Mouse (Mus musculus): ENCODE measurements around the gene Col5a3. TPM values are rescaled to one million over a fixed set of nuclear protein-coding genes. Genes with fewer than 3 reads are reported as not detected.

Col5a3 gene
- polyA plus RNA-seq, 1 experiment from 2014 or later: 0.06 TPM

DNA sequence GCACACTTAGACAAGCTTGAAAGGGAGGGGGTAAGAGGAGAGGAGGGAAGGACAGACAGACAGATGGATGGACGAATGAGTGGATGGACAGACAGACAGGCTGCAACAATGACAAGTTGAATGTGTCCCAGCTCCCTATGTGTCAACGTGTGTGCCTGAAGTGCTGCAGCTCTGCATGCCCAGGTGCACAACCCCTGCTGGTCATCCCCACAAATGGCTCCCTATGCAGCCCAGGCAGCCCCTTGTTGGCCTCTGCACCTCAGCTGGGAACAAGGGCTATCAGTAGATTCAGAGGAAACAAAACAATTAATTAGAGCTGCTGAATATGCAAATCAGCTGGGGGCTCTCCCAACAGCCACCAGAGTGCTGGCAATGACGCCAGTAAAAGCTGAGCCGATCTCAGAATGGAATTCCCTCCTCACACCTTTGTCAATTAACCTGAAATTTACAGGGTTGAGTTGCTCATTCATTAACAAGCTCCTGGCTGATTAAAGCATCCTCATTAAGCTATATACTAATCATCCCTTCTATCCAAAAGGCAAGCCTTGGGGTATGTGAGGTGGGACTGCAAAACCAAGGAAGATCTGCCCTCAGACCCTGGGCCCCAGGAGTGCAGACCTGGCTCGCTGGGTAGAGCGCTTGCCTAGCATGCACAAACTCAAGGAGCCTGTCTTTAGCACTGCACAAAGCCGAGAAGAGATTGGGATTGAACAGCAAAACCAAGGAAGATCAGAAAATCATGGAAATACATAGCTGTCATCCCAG, 52.5 kb downstream of the Col5a3 start:
- Histone ChIP-seq H3K9me3 (replicated peaks) (no peaks in the 10 kb centered on the region), H3K36me3 (no peaks in the 10 kb centered on the region), H3K27me3 (replicated peaks) (0 out of 2 replicates have a peak, but pooled peaks cover 8% of the 10 kb centered on the region), H3K4me3 (no peak overlapping the region), H3K9ac (no peak overlapping the region), H3K4me2 (no peak overlapping the region), H3K4me1 (replicated peaks) (no peaks in the 10 kb centered on the region), H3K27ac (ENCODE audit: poor library complexity, severe bottlenecking) (no peak overlapping the region)
- 37% methylated on average over 7 of the region's 7 CpGs for WGBS
- ATAC-seq (ENCODE audit: insufficient number of reproducible peaks, low FRiP score): no peak

DNA sequence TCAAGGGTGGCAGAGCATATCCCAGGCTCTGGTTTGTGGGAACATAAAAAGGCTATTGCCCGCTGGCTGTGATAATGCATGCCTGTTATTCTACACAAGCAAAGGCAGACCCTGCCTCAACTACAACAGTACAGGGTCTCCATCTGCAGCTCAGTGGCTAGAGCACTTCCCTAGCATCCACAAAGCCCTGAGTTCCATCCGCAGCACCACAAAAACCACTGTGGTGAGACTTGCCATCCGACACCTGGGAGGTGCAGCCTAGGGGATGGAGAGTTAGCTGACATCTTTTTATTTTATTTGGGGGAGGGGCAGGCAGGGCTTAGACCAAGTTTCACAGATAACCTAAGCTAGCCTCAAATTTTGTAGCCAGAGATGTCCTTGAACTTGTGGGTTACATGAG, 53.5 kb downstream of the Col5a3 start:
- ATAC-seq (ENCODE audit: insufficient number of reproducible peaks, low FRiP score): no peak
- H3K36me3 ChIP-seq: no peaks in the 10 kb centered on the region
- 0 out of 2 replicates have a peak, but pooled peaks cover 8% of the 10 kb centered on the region for H3K27me3 ChIP-seq (replicated peaks)
- H3K4me3 ChIP-seq: no peak overlapping the region
- H3K27ac ChIP-seq (ENCODE audit: poor library complexity, severe bottlenecking): no peak overlapping the region
- no peak overlapping the region for H3K4me2 ChIP-seq
- 67% methylated on average over 3 of the region's 3 CpGs for WGBS
- no peaks in the 10 kb centered on the region for H3K9me3 ChIP-seq (replicated peaks)
- no peaks in the 10 kb centered on the region for H3K4me1 ChIP-seq (replicated peaks)
- H3K9ac ChIP-seq: no peak overlapping the region

DNA sequence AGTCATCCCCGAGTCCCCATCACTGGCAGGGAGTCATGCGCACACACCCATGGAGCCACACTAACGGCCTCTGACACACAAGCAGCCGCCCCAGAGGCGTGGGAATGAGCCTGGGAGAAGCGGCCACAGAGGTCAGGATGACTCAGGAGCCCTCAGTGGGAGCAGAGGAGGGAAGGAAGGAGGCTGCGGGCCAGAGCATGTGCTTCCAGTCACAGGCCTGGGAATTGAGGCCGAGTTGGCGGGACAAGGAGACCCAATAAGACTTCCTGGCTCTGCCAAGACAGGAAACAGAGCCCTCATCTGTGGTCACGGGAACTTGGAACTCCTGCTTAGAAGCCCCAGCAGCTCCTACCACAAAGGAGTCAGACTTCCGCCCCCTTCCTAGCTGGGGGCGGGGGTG, 54.1 kb downstream of the Col5a3 start:
- peak; percentile 53; the same call in 1 of the 2 replicates for ATAC-seq (ENCODE audit: insufficient number of reproducible peaks, low FRiP score)
- H3K9me3 ChIP-seq (replicated peaks): no peaks in the 10 kb centered on the region
- no peak overlapping the region for H3K9ac ChIP-seq
- no peaks in the 10 kb centered on the region for H3K36me3 ChIP-seq
- WGBS: 41% methylated on average over 12 of the region's 12 CpGs
- no peaks in the 10 kb centered on the region for H3K4me1 ChIP-seq (replicated peaks)
- H3K4me3 ChIP-seq: no peak overlapping the region
- H3K4me2 ChIP-seq: no peak overlapping the region
- no peak overlapping the region for H3K27ac ChIP-seq (ENCODE audit: poor library complexity, severe bottlenecking)
- H3K27me3 ChIP-seq (replicated peaks): 0 out of 2 replicates have a peak, but pooled peaks cover 8% of the 10 kb centered on the region

DNA sequence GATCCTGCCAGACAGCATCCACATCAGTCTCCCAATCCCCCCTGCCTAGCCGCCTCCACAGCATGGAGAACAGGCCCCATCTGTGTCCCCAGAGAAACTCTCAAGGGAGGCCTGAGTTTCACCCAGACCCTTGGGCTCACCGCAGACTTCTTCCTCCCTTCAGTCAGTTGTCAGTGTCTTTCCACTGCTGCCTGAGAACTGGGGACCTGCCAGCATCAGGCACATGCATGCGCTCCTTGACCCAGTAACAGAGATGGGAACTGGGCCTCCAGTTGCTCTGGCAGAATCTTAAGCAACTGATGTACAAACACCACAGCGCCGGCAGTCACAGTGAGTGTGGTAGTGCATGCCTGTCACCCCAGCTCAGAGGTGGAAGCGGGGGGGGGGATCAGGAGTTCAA, 56.0 kb downstream of the Col5a3 start:
- 81% methylated on average over 6 of the region's 6 CpGs for WGBS
- H3K4me1 ChIP-seq (replicated peaks): no peaks in the 10 kb centered on the region
- H3K36me3 ChIP-seq: no peaks in the 10 kb centered on the region
- H3K9ac ChIP-seq: no peak overlapping the region
- 0 out of 2 replicates have a peak, but pooled peaks cover 8% of the 10 kb centered on the region for H3K27me3 ChIP-seq (replicated peaks)
- no peak for ATAC-seq (ENCODE audit: insufficient number of reproducible peaks, low FRiP score)
- H3K4me2 ChIP-seq: no peak overlapping the region
- no peak overlapping the region for H3K27ac ChIP-seq (ENCODE audit: poor library complexity, severe bottlenecking)
- no peak overlapping the region for H3K4me3 ChIP-seq
- no peaks in the 10 kb centered on the region for H3K9me3 ChIP-seq (replicated peaks)

DNA sequence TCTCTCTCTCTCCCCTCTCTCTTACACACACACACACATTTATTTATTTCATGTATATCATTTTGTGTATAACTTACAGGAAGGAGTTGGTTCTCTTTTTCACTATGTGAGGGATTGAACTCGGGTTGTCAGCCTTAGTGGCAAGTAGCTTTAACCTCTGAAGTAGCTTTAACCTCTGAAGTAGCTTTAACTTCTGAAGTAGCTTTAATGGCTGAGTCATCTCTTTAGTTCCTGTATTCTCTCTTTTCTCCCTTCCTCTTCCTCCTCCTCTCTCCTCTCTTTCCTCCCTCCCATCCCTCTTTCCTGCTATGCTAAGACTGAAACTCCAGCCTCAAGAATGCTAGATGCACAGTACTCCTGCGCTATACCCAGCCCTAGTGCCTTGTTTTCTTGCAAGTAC, 56.6 kb downstream of the Col5a3 start:
- 82% methylated on average over 2 of the region's 2 CpGs for WGBS
- Histone ChIP-seq H3K27ac (ENCODE audit: poor library complexity, severe bottlenecking) (no peak overlapping the region), H3K9me3 (replicated peaks) (no peaks in the 10 kb centered on the region), H3K4me2 (no peak overlapping the region), H3K9ac (no peak overlapping the region), H3K27me3 (replicated peaks) (0 out of 2 replicates have a peak, but pooled peaks cover 8% of the 10 kb centered on the region), H3K4me3 (no peak overlapping the region), H3K4me1 (replicated peaks) (no peaks in the 10 kb centered on the region), H3K36me3 (no peaks in the 10 kb centered on the region)
- no peak for ATAC-seq (ENCODE audit: insufficient number of reproducible peaks, low FRiP score)

DNA sequence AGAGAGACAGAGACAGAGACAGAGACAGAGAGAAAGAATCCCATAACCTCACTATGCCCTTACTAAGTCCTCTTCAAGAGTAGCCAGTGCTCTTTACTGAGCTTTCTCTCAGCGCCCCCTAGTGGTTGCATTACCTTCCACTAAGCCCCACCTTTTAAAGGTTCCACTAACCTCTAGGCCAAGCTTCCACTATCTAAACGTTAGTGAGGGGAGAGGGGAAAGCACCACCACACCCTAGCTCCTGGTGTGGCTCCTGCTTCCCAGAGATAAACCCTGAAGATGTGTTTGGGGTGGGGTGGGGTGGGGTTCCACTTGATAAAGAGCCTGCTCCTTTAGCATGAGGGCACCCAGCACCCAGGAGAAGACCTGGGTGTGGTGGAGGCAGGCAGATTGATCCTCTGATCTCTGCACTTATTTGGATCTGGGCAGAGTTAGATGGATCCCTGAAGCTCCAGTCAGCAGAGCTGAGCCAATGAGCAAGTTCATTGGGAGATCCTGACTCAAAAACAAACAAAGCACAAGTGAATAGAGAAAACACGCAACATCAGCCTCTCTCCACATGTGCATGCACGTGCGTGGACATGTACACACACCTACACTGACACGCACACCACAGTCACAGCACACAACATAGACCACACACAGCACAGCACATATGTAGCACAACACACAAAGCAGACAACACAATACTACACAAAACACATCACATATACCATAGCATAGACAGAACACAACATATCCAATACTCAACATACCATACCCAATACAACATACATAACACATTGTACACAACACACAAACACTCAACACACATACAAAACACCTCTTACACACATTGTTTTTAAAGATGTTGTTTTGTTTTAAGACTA, 57.5 kb downstream of the Col5a3 start:
- no peak overlapping the region for H3K27ac ChIP-seq (ENCODE audit: poor library complexity, severe bottlenecking)
- peak; percentile 63 for ATAC-seq (ENCODE audit: insufficient number of reproducible peaks, low FRiP score)
- H3K4me2 ChIP-seq: no peak overlapping the region
- no peak overlapping the region for H3K9ac ChIP-seq
- H3K27me3 ChIP-seq (replicated peaks): 0 out of 2 replicates have a peak, but pooled peaks cover 7% of the 10 kb centered on the region
- WGBS: 52% methylated on average over 6 of the region's 6 CpGs
- no peaks in the 10 kb centered on the region for H3K36me3 ChIP-seq
- H3K4me1 ChIP-seq (replicated peaks): no peaks in the 10 kb centered on the region
- H3K9me3 ChIP-seq (replicated peaks): no peaks in the 10 kb centered on the region
- H3K4me3 ChIP-seq: no peak overlapping the region

DNA sequence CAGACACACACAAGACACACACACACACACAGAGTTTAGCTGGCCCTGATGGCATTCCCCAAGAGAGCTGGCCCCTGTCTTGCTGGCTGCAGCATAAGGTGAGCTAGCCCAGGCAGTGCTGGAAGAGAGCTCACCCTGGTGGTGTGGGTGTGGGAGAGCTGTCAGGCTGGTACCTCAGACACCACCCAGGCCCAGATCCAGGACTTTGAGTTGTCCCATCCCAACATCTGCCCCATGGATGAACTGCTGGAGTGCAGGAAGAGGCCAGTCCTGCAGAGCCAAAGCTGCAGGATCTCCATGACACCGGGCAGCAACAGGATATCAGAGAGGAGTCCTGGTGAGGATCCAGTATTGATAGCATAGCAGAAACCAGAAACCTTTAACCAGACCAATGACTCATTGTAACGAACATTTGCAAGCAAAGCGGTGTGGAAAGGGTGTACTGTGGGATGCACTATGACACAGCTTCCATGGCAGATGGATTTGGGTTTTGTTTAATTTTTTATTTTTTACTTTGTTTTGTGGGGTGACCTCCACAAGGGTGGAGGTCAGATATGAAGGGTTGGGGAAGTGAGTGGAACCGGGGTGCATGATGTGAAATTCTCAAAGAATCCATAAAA, 58.7 kb downstream of the Col5a3 start:
- Histone ChIP-seq H3K9me3 (replicated peaks) (no peaks in the 10 kb centered on the region), H3K9ac (no peak overlapping the region), H3K27me3 (replicated peaks) (no peaks in the 10 kb centered on the region), H3K36me3 (no peaks in the 10 kb centered on the region), H3K4me1 (replicated peaks) (no peaks in the 10 kb centered on the region), H3K4me2 (no peak overlapping the region), H3K27ac (ENCODE audit: poor library complexity, severe bottlenecking) (no peak overlapping the region), H3K4me3 (no peak overlapping the region)
- 71% methylated on average over 4 of the region's 4 CpGs for WGBS
- no peak for ATAC-seq (ENCODE audit: insufficient number of reproducible peaks, low FRiP score)

DNA sequence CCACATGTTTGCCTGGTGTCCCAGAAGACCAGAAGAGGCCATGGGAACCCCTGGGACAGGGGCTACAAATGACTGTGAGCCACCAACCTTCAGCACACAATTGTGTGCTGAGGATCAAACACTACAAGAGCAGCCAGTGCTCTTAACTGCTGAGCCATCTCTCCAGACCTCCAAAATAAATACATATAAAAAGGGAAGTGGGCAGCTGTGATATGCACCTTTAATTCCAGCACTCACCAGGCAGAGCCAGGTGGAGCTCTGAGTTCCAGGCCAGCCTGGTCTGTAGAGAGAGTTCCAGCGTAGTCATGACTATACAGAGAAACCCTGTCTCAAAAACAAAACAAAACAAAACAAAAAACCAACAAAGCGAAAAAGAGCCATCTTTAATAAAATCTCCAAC, 60.5 kb downstream of the Col5a3 start:
- Histone ChIP-seq H3K9me3 (replicated peaks) (no peaks in the 10 kb centered on the region), H3K4me3 (no peak overlapping the region), H3K36me3 (no peaks in the 10 kb centered on the region), H3K4me2 (no peak overlapping the region), H3K9ac (no peak overlapping the region), H3K4me1 (replicated peaks) (no peaks in the 10 kb centered on the region), H3K27ac (ENCODE audit: poor library complexity, severe bottlenecking) (no peak overlapping the region), H3K27me3 (replicated peaks) (peaks cover 12% of the 10 kb centered on the region; the same call in 1 of the 2 replicates)
- ATAC-seq (ENCODE audit: insufficient number of reproducible peaks, low FRiP score): no peak
- 82% methylated on average over 2 of the region's 2 CpGs for WGBS

DNA sequence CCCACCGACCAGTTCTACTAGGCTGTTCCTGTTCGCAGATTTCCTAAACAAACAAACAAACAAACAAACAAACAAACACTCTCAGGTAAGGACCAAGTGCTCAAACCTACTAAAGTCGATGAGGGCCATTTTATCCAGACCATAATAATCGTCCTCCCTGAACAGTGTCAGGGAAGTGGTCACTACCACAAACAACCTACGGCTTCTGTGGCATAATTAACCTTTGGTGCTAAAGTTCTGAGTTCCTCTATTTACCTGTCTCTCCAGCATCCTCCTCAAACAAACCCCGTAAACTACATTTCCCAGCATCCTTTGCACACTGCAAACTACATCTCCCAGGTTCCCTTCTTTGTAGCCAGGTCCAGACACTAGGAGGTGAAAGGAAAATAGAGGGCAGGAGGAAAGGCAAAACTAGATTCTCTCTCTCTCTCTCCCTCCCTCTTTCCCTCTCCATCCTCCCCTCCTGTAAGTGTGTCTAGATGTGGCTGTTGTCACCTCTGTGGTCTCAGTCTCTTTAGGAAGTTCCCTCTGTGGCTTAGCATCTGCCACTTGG, 63.3 kb downstream of the Col5a3 start:
- H3K4me2 ChIP-seq: no peak overlapping the region
- H3K36me3 ChIP-seq: no peaks in the 10 kb centered on the region
- ATAC-seq (ENCODE audit: insufficient number of reproducible peaks, low FRiP score): no peak
- no peaks in the 10 kb centered on the region for H3K9me3 ChIP-seq (replicated peaks)
- H3K27me3 ChIP-seq (replicated peaks): peaks cover 36% of the 10 kb centered on the region
- H3K4me3 ChIP-seq: no peak overlapping the region
- H3K9ac ChIP-seq: no peak overlapping the region
- 52% methylated on average over 6 of the region's 6 CpGs for WGBS
- H3K4me1 ChIP-seq (replicated peaks): no peaks in the 10 kb centered on the region
- H3K27ac ChIP-seq (ENCODE audit: poor library complexity, severe bottlenecking): no peak overlapping the region

DNA sequence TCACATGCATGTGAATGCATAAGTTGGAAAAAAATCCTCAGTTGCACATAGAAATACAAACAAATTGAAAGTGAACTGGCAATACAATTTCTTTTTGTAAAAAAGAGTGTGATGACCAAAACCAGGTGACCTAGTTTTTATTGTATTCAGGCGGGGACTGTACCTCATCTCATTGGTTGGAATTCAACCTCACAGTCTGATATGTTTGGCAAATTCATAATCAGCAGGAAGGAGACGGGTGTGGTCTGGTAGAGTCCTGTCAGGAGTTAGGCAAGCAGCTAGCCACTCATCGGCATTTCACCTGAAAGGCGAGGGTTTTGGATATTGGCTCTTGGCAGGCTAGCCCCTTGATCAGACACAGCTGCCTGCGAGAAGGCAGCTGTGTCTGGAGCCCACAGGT, 65.7 kb downstream of the Col5a3 start:
- 60% methylated on average over 5 of the region's 5 CpGs for WGBS

DNA sequence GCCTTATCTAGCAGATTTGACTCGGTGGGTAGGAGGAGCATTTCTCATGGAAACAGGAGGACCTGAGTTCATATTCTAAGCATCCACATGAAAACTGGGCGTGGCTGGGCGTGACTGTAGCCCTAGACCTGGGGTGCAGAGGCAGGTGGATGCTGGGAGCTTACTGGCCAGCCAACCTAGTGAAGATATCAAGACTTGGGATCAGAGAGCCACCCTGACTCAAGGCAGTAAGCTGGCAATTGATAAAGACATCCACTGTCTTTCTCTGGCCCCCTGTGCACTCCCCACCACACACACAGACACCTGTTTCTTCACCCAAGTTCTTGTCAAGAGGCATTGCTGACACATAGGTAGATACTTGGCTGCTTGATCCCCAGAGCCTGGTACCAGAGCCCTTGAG, 66.3 kb downstream of the Col5a3 start:
- peaks cover 67% of the 10 kb centered on the region for H3K27me3 ChIP-seq (replicated peaks)
- ATAC-seq (ENCODE audit: insufficient number of reproducible peaks, low FRiP score): no peak

More for the DNA sequence above, 65.7 kb downstream of the Col5a3 start:
- no peak overlapping the region for H3K4me3 ChIP-seq
- H3K9me3 ChIP-seq (replicated peaks): no peaks in the 10 kb centered on the region
- H3K36me3 ChIP-seq: no peaks in the 10 kb centered on the region
- peaks cover 9% of the 10 kb centered on the region for H3K4me1 ChIP-seq (replicated peaks)
- H3K27me3 ChIP-seq (replicated peaks): peaks cover 60% of the 10 kb centered on the region
- H3K27ac ChIP-seq (ENCODE audit: poor library complexity, severe bottlenecking): no peak overlapping the region
- H3K9ac ChIP-seq: no peak overlapping the region
- no peak for ATAC-seq (ENCODE audit: insufficient number of reproducible peaks, low FRiP score)
- H3K4me2 ChIP-seq: no peak overlapping the region

More for the DNA sequence above, 66.3 kb downstream of the Col5a3 start:
- peaks cover 9% of the 10 kb centered on the region for H3K4me1 ChIP-seq (replicated peaks)
- H3K36me3 ChIP-seq: no peaks in the 10 kb centered on the region
- H3K9me3 ChIP-seq (replicated peaks): peaks cover 4% of the 10 kb centered on the region; the same call in 1 of the 2 replicates
- H3K4me3 ChIP-seq: no peak overlapping the region
- WGBS: 73% methylated on average over 3 of the region's 3 CpGs
- H3K9ac ChIP-seq: no peak overlapping the region
- H3K4me2 ChIP-seq: no peak overlapping the region
- H3K27ac ChIP-seq (ENCODE audit: poor library complexity, severe bottlenecking): no peak overlapping the region
